Mouse (Mus musculus) forebrain, postnatal 0 days (tissue): ENCODE data around the gene Trcg1. TPM values are rescaled to one million over a fixed set of nuclear protein-coding genes. Genes with fewer than 3 reads are reported as not detected.

ENCODE experiments used
- ATAC-seq: fragments of 200-750 bp; cut with Nextera tagmentation; 2 replicates; pipeline ENCODE4 v1.8.0; 2017; ENCODE audit warnings: mild to moderate bottlenecking, moderate library complexity
- DNase-seq: peaks from one replicate; pipeline ENCODE4 v3.0.0-alpha.2; 2015
- H3K27ac ChIP-seq: fragments of 300-500 bp; sonication (generic); 2 replicates; pipeline ENCODE4 v1.5.1; 2014; ENCODE audit warnings: low read depth, mild to moderate bottlenecking, antibody characterized with exemption, low read length, moderate library complexity, mixed read lengths
- H3K27me3 ChIP-seq: fragments of 300-500 bp; sonication (generic); 2 replicates; pipeline ENCODE4 v1.6.1; 2014; ENCODE audit warnings: mild to moderate bottlenecking, low read length, mixed read lengths; ENCODE audit not compliant: insufficient read depth
- H3K36me3 ChIP-seq: fragments of 300-500 bp; sonication (generic); 2 replicates; pipeline ENCODE4 v1.6.1; 2014; ENCODE audit warnings: mild to moderate bottlenecking, moderate library complexity; ENCODE audit not compliant: insufficient read depth
- H3K4me1 ChIP-seq: fragments of 300-500 bp; sonication (generic); 2 replicates; pipeline ENCODE4 v1.6.1; 2014; ENCODE audit warnings: antibody characterized with exemption; ENCODE audit not compliant: insufficient read depth
- H3K4me2 ChIP-seq: fragments of 300-500 bp; sonication (generic); 2 replicates; pipeline ENCODE4 v1.6.1; 2014; ENCODE audit warnings: low read depth, mild to moderate bottlenecking, moderate library complexity
- H3K4me3 ChIP-seq: fragments of 300-500 bp; sonication (generic); 2 replicates; pipeline ENCODE4 v1.5.1; 2014; ENCODE audit warnings: low read depth, low read length, mixed read lengths
- H3K9ac ChIP-seq: fragments of 300-500 bp; sonication (generic); 2 replicates; pipeline ENCODE4 v1.6.1; 2014; ENCODE audit warnings: mild to moderate bottlenecking
- H3K9me3 ChIP-seq: fragments of 300-500 bp; sonication (generic); 2 replicates; pipeline ENCODE4 v1.6.1; 2016; ENCODE audit warnings: low read length
- CTCF ChIP-seq: sonication (generic); IDR thresholded peaks from 2 replicates; pipeline ENCODE4 v1.5.1; 2016; ENCODE audit warnings: antibody characterized with exemption, control low read depth, low read depth
- whole genome bisulfite sequencing: fragments of 180-500 bp; shearing (Covaris S2); extraction: QIAGEN DNeasy Blood & Tissue Kit; methylation state at CpG from one replicate; pipeline ENCODE4 v1.1.7; 2014; 5-methylcytosine and 5-hydroxymethylcytosine counted together
- polyA plus RNA-seq: library from polyadenylated mRNA; unstranded; fragments of >200 nt; fragmentation: Nextera tagmentation; extraction: Ambion mirVana; gene quantifications from 2 replicates; pipeline ENCODE4 v1.2.1, GENCODE M21; 2015
- total RNA-seq: library from RNA; depleted of rRNA; stranded (reverse); fragments of >200 nt; gene quantifications from 2 replicates; pipeline ENCODE4 v1.2.3, GENCODE M21; 2014

Trcg1 gene
- total and polyA plus RNA-seq, 2 experiments from 2014 or later = not detected

GRCm38 (mm10) chr9:57231536-57232255 is 4.7 kb upstream of the Trcg1 start:
- Histone ChIP-seq H3K4me1 (no peaks in the 10 kb centered on the region), H3K4me2 (no peak overlapping the region), H3K27ac (no peak overlapping the region), H3K4me3 (no peak overlapping the region), H3K9me3 (no peaks in the 10 kb centered on the region), H3K27me3 (no peaks in the 10 kb centered on the region), H3K9ac (no peak overlapping the region), H3K36me3 (no peaks in the 10 kb centered on the region)
- ATAC-seq = no peak
- DNase-seq = no peak
- WGBS = 74% methylated on average over 8 of the region's 8 CpGs
- no peak for TF ChIP-seq CTCF

GRCm38 (mm10) chr9:57232341-57232940 is 3.9 kb upstream of the Trcg1 start:
- 94% methylated on average over 5 of the region's 5 CpGs for WGBS
- Histone ChIP-seq H3K27ac (no peak overlapping the region), H3K4me1 (no peaks in the 10 kb centered on the region), H3K9me3 (no peaks in the 10 kb centered on the region), H3K36me3 (no peaks in the 10 kb centered on the region), H3K27me3 (no peaks in the 10 kb centered on the region), H3K4me2 (no peak overlapping the region), H3K9ac (no peak overlapping the region), H3K4me3 (no peak overlapping the region)
- ATAC-seq (no peak), DNase-seq (no peak)
- no peak for TF ChIP-seq CTCF

GRCm38 (mm10) chr9:57233142-57233541 is 3.2 kb upstream of the Trcg1 start:
- 76% methylated on average over 6 of the region's 6 CpGs for WGBS
- no peak for TF ChIP-seq CTCF
- ATAC-seq = no peak

GRCm38 (mm10) chr9:57233767-57234166 is 2.6 kb upstream of the Trcg1 start:
- WGBS = 93% methylated on average over 3 of the region's 3 CpGs

More at GRCm38 (mm10) chr9:57233142-57233541, 3.2 kb upstream of the Trcg1 start:
- DNase-seq = no peak
- Histone ChIP-seq H3K27me3 (no peaks in the 10 kb centered on the region), H3K9me3 (no peaks in the 10 kb centered on the region), H3K4me3 (no peak overlapping the region), H3K36me3 (no peaks in the 10 kb centered on the region), H3K9ac (no peak overlapping the region), H3K4me2 (no peak overlapping the region), H3K27ac (no peak overlapping the region), H3K4me1 (no peaks in the 10 kb centered on the region)

GRCm38 (mm10) chr9:57237705-57238104 is 1.3 kb downstream of the Trcg1 start:
- TF ChIP-seq CTCF = no peak
- DNase-seq = no peak
- H3K9me3 ChIP-seq = no peaks in the 10 kb centered on the region
- no peaks in the 10 kb centered on the region for H3K4me1 ChIP-seq
- WGBS = 78% methylated on average over 5 of the region's 5 CpGs
- no peaks in the 10 kb centered on the region for H3K27me3 ChIP-seq
- H3K27ac ChIP-seq = no peak overlapping the region
- H3K4me3 ChIP-seq = no peak overlapping the region
- ATAC-seq = no peak
- H3K36me3 ChIP-seq = no peaks in the 10 kb centered on the region
- H3K4me2 ChIP-seq = no peak overlapping the region
- H3K9ac ChIP-seq = no peak overlapping the region

More at GRCm38 (mm10) chr9:57233767-57234166, 2.6 kb upstream of the Trcg1 start:
- TF ChIP-seq CTCF = no peak
- no peaks in the 10 kb centered on the region for H3K4me1 ChIP-seq
- no peak overlapping the region for H3K9ac ChIP-seq
- no peak for DNase-seq
- no peak for ATAC-seq
- H3K9me3 ChIP-seq = no peaks in the 10 kb centered on the region
- no peak overlapping the region for H3K27ac ChIP-seq
- H3K36me3 ChIP-seq = no peaks in the 10 kb centered on the region
- no peaks in the 10 kb centered on the region for H3K27me3 ChIP-seq
- H3K4me2 ChIP-seq = no peak overlapping the region
- H3K4me3 ChIP-seq = no peak overlapping the region

GRCm38 (mm10) chr9:57238220-57238619 is 1.9 kb downstream of the Trcg1 start:
- no peak for DNase-seq
- ATAC-seq = no peak
- no peak overlapping the region for H3K9ac ChIP-seq
- H3K4me1 ChIP-seq = no peaks in the 10 kb centered on the region
- no peak for TF ChIP-seq CTCF
- H3K4me3 ChIP-seq = no peak overlapping the region
- WGBS = 92% methylated on average over 2 of the region's 2 CpGs
- H3K27me3 ChIP-seq = no peaks in the 10 kb centered on the region
- no peaks in the 10 kb centered on the region for H3K9me3 ChIP-seq
- no peak overlapping the region for H3K27ac ChIP-seq
- no peaks in the 10 kb centered on the region for H3K36me3 ChIP-seq
- H3K4me2 ChIP-seq = no peak overlapping the region

- DNase-seq (no peak), ATAC-seq (no peak)
- Histone ChIP-seq H3K9ac (no peak overlapping the region), H3K4me2 (no peak overlapping the region), H3K27me3 (no peaks in the 10 kb centered on the region), H3K4me1 (no peaks in the 10 kb centered on the region), H3K36me3 (no peaks in the 10 kb centered on the region), H3K27ac (no peak overlapping the region), H3K9me3 (no peaks in the 10 kb centered on the region), H3K4me3 (no peak overlapping the region)
- no peak for TF ChIP-seq CTCF
- WGBS = 84% methylated on average over 5 of the region's 5 CpGs
Measured at GRCm38 (mm10) chr9:57241111-57241510, 4.8 kb downstream of the Trcg1 start.
